Mouse (Mus musculus): ENCODE data around the gene Nos1ap.

Gene Nos1ap

DNA sequence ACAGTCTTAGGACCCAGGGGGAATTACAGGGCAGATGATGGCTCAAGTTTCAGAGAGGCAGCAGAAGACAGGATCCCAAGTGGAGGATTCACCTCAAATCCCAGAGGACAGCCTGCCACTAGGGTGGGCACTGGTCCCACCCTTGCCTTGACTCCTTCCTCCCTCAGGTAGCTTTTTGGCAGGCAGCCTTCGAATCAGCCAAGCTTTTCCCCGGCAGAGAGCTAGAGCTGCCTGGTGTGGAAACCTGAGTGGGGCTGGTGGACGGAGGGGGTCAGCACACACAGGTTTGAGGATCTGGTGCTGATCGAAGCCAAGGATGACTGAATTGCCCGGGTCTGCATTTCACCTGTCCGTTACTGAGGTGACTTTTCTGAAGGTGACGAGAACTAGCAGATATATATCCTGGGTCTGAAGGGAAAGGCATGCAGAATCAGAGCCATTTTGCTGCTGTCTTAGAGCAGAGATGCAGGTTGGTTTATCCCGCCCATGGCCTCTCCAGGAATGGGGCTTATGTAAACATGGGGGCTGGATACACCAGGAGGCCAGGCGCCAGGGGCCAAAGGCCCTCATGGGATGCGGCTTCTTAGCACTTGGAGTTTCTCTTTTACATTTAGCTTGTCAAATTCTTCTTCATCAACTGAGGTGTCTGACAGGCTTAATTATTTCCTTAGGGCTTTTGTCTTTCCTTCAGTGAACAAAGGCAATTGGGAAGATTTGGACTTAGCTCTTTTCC lies 229.3 kb downstream of the Nos1ap start:
- no peak for DNase-seq (ENCODE audit: low spot score)

GRCm38 (mm10) chr1:170353335-170353734 lies 236.3 kb downstream of the Nos1ap start:
- DNase-seq (ENCODE audit: low spot score) = no peak

DNA sequence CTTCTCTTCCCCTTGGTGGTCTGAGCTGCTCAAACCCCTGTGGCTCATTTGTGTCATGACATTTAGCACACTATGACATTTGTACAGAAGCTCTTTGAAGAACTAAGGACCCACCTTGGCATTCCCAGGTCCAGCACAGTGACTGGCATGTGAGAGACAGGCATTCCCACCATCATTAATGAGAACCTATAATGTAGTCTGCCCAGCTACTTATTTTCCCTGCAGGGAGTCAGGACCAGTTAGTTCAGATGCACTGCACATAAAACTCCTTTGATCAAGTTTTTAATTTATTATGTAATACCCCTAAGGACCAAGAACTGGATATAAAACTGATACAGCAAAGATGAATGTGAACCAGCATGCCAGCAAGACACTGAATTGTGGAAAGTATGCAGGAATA lies 238.6 kb downstream of the Nos1ap start:
- no peak for DNase-seq (ENCODE audit: low spot score)

DNA sequence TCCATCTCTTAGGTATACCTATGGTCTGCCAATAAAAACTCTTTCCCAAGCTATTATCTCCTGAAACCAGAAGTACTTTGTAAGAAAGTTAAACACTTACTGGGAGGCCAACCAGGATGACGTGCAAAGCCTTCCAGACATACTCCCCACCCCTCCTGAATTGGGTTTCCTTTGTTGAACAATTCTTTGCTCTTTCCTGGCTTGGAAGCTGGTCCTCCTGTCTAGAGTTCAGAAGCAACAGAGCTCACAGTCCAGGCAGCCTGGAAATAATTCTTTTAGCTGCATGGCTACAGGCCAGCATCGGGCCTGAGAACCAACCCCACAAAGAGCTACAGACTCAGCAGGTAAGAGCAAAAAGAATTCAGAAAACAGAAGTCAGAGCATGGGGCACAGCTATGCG lies 243.4 kb downstream of the Nos1ap start:
- no peak for DNase-seq (ENCODE audit: low spot score)

GRCm38 (mm10) chr1:170343906-170344305 lies 245.8 kb downstream of the Nos1ap start:
- DNase-seq (ENCODE audit: low spot score) = no peak

DNA sequence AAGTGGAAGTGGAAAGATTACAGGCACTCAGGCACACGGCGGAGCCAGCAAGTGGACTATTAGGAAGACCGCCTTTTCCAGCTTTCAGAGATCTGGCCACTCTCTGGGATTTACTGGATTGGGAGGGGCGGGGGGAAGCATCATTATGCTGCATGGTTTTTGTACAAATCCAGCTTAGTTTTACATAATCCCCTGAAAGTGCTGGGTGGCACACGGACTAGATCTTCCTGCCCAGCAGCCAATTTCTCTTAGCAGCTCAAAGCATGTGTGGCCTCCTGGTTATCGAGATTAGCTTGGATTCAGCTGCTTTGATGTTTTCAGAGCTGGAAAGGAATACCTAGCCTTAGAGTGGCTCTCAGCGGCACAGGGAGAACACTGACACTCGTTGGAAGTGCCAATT lies 246.6 kb downstream of the Nos1ap start:
- no peak for DNase-seq (ENCODE audit: low spot score)

DNA sequence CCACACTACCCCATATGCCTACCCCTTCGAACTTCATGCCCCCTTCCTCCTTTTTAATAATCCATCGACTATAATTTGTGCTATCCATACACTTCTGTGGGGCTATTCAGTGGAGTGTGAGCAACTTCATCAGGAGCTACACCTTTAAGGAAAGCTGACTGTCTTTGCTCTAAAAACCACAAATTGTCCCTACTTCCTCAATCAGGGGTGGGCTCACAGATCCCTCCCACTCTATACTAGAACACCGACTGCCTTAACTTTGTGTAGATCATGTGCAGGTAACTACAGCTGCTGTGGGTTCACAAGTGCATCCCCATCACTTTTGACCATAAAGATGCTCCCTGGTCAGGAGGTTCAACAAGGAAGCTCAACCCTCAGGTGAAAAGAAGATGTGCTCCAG lies 249.7 kb downstream of the Nos1ap start:
- no peak for DNase-seq (ENCODE audit: low spot score)

GRCm38 (mm10) chr1:170332775-170333174 lies 256.9 kb downstream of the Nos1ap start:
- DNase-seq (ENCODE audit: low spot score) = no peak

DNA sequence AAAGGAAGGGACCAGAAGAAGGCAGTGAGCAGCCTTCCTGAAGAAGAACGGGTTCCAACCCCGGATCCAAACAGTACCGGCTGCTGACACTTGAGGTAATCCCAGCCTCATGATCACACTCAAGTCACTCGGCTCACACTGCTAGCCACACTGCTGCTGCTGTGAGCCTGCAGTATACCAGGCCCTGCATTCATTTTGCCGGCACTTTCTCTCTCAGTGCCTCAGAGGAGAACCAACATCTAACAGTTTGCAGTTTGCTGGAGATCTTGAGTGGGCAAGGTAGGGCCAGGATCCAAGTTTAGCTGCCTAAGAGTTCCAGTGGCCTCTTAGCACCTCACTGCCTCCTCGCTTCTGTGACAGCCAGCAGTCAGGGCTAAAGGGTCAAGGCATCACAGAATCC lies 257.7 kb downstream of the Nos1ap start:
- no peak for DNase-seq (ENCODE audit: low spot score)

DNA sequence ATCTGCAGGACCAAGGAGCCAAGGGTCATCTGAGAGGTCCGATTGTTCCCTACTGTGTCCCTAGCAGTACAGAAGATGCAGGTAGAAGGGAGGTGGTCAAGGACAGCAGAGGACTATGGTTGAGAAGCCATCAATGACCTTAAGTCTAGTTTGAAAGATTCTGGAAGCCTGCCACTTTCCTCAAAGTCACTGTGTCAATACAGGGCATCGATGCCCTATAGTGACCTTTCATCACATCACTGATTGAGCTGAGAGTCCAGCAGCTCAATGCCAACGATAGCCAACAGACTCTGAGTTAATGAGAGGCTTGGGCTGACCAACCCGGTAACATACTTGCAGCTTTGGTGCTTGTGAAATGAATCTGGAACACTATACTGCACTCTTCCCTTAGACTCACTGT lies 264.4 kb downstream of the Nos1ap start:
- DNase-seq (ENCODE audit: low spot score) = no peak

- no peak for DNase-seq (ENCODE audit: low spot score)
Observed at GRCm38 (mm10) chr1:170324312-170324711, 265.3 kb downstream of the Nos1ap start.

DNA sequence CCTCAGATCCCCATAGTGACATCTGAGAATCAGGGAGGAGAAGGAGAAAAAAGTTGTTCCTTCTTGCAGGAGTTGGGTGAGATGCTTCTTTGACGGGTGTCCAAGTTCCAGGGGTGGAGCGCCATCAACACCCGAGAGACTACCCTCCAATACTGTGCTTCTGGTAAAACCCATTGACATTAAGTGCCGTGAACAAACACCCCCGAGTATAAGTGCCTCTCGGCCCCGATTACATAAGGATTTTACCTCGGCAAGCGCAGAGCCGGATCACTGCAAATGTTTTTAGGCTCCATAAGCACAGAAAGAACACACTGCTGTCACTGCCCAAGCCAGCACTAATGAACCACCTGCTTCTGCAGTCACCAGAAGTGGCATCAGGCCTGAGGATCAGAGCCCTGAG lies 266.7 kb downstream of the Nos1ap start:
- DNase-seq (ENCODE audit: low spot score) = no peak

DNA sequence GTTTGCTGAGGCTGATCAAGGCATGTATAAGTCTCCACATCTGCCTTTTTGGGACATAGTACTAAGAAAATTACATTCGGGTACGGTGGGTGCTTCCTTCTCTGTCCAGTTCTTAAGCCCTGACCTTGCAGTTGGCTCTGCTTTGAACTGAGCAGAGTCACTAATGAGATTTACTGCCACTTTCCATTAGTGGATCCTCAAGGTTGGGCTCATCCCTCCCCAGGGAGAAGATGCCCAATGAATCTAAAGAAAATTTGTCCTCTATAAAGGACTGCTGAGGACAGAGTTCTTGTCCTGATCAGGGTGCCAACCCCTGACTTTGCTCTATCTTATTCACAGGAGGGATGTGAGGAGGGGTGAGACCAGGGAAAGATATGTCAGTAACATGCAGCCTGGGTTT lies 267.6 kb downstream of the Nos1ap start:
- DNase-seq (ENCODE audit: low spot score) = no peak

DNA sequence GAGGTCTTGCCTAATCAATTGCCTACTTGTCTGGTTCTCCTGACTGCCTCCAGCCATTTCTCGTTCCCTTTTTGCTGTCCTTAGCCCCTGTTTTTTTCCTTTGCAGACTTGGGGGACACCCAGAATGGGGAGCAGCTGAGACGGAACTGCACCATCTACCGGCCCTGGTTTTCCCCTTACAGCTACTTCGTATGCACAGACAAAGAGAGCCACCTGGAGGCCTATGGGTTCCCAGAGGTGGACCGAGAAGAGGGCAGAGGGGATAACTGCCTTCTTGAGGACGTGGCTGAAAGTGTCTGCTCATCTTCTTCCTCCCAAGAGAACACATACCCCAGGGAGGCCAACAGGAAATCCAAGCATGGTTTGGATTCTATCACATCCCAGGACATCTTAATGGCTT lies 278.2 kb downstream of the Nos1ap start:
- DNase-seq (ENCODE audit: low spot score) = no peak

- DNase-seq (ENCODE audit: low spot score) = no peak
Observed at GRCm38 (mm10) chr1:170308503-170308902, 281.2 kb downstream of the Nos1ap start, which contains the start of gene Spata46. TSS of gene Spata46 (plus strand) at chr1:170308803.

GRCm38 (mm10) chr1:170306232-170306631 lies 283.4 kb downstream of the Nos1ap start, which contains the start of gene Gm7694:
TSS of gene Gm7694 (minus strand) at chr1:170306332.
- no peak for DNase-seq (ENCODE audit: low spot score)

DNA sequence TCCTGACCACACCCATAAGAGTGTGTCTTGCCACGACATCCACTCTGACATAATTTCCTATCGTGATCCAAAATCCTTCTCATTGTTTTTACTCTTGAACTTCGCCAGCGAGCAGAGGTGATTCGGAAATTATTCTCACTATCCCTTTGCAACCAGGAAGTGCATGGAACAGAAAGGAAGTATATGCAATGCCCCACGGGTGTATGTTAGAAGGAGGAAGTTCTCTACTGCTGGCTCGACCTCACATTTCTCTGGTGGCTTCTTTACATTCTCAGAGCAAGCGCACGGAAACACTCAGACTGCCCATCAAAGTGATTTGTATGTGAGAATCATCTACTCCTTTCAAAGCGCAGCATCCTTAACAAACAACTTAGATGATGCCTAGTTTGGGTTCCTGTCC lies 284.7 kb downstream of the Nos1ap start:
- no peak for DNase-seq (ENCODE audit: low spot score)

DNA sequence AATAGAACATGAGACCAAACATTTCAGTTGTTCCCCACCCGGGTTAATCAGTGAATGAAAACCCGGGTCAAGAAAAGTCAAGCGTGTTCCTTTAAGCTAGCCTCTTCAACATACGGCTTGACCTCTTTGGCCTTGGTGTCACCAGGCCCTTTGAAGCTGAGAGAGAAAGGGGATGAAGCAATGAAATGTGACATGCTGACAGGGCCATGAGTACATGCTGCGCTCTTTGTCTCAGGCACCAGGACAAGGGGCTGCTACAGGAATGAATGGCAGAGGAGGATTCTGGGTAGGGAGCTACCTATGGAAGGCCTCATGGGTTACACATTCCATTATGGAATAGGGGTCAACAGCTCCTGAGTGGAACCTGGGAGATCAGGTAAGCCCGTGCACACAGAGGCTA lies 286.6 kb downstream of the Nos1ap start:
- DNase-seq (ENCODE audit: low spot score) = no peak

- DNase-seq (ENCODE audit: low spot score) = no peak
Observed at GRCm38 (mm10) chr1:170302456-170302855, 287.2 kb downstream of the Nos1ap start.

GRCm38 (mm10) chr1:170301686-170302085 lies 288.0 kb downstream of the Nos1ap start:
- no peak for DNase-seq (ENCODE audit: low spot score)

DNA sequence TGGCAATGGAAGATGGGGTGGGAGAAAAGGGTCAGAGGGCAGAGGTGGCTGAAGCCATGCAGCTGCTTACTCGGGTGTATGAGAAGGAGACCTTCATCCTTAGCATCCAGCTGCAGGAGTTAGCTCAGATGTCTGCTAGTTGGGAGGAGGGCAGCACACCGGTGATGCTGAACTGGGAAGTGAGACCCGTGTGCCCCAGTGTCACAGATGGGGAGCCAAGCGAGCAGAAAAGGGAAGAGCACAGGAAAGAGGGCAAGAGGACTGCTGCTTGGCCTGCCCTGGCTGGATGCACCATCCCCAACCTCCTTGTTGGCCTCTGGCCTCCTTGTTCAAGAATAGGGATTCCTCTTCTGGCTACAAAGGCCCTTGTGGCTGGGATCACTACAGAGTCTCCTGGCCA lies 290.2 kb downstream of the Nos1ap start:
- no peak for DNase-seq (ENCODE audit: low spot score)

DNA sequence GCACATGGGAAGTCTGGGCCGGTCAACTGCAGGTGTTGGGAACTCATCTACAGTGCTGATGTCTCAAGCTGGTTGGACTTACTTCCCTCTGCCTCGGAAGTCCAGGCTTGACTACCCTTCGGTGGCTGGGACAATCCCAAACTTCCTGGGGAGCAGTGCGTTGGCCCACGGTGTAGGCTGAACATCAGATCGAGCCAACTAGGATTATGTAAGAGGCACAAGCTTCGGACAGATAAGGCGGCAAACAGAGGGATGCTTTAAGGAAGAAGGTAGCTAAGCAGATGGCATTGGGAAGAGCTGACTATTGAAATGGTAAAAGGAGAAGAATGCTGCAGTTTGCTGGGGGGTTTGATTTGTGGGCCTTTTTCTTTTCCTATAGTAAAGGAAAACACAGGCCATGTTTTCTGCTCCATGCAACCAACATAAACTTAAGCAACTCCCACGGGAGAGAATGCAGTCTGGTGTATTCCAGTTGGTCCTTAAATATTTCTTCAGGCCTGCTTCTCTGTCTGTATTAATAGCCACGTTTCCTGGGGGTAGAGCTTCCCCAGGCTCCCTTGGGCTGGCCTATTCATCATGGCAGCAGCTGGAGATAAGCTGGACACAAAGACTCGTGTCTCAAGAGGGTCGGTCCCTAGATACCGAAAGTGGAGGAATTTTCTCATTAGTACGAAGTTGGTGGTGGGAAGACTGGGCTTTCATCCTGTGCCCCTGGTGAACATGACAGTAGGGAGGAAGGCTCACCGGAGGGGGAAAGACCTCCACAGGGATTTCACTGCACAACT lies 294.7 kb downstream of the Nos1ap start:
- no peak for DNase-seq (ENCODE audit: low spot score)

GRCm38 (mm10) chr1:170293257-170293656 lies 296.4 kb downstream of the Nos1ap start:
- no peak for DNase-seq (ENCODE audit: low spot score)

Data from adipocyte (in vitro differentiated cells).